Mouse (Mus musculus): Measurements from ENCODE around the gene Rhbdl1. TPM values are rescaled to one million over a fixed set of nuclear protein-coding genes. Genes with fewer than 3 reads are reported as not detected.

Gene Rhbdl1
- total RNA-seq, 2 experiments from 2014 or later: 11.9 to 14.6 TPM

- DNase-seq: no peak
These were observed 2.5 kb upstream of the Rhbdl1 start for GRCm38 (mm10) chr17:25839455-25840235.

- no peak for DNase-seq
These were observed 1.8 kb upstream of the Rhbdl1 start for GRCm38 (mm10) chr17:25838904-25839303.

DNA sequence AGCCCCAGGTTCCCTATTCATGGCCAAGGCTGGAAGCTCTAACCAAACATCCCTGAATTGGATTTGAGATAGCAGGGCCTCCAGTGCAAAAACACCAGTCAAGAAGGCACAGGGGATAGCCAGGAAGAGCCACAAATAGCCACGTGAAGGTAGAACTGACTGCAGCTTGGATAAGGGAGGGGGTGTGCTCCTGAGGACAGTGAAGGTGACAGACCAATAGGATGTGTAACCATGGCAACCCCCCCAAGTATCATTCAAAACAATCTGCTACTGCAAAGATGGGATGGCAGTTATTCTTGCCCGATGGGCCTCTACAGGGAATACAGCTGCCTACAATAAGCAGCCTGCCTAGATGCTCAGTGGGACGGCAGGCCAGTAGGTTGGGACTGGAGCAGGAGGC, 438 bp upstream of the Rhbdl1 start:
- DNase-seq: no peak

GRCm38 (mm10) chr17:25836397-25837075, 559 bp downstream of the Rhbdl1 start:
- peak; percentile 59 for DNase-seq

DNA sequence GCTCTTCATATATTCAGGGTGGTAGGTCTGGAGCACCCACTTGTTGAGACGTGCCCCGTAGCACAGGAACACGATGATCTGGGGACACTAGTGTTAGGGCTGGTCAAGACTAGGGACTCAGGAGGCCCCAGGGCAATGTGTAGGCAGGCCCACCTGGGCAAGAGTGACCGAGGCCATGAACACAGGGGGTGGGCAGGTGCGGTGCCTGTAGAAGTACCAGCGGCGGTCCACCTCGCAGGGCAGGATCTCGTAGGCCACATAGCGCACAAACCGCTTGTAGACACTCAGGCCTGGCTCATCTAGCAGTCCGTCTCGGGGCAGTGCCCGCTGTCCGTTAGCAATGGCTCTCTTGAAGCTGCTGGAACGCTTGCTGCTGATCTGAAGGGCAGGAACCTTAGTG, 1.3 kb downstream of the Rhbdl1 start:
- DNase-seq: peak; percentile 37

DNA sequence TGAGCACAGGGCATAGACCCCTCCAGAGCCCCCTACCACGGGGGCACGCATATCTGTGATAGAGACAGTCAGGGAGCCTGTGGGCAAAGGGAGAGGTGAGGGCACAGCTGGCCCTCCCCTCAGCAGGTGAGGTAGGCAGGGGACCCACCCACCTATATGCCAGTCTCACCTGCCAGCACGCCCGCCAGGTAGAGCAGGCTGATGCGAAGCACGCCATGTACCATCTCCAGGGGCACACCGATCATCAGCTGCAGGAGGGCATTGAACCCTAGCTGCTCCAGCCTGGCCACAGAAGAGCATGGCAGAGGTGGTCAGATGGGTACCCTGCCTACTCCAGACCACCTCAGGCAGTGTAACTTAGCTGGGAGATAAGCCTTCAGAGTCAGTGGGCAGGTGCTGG, 1.8 kb downstream of the Rhbdl1 start:
- no peak for DNase-seq

DNA sequence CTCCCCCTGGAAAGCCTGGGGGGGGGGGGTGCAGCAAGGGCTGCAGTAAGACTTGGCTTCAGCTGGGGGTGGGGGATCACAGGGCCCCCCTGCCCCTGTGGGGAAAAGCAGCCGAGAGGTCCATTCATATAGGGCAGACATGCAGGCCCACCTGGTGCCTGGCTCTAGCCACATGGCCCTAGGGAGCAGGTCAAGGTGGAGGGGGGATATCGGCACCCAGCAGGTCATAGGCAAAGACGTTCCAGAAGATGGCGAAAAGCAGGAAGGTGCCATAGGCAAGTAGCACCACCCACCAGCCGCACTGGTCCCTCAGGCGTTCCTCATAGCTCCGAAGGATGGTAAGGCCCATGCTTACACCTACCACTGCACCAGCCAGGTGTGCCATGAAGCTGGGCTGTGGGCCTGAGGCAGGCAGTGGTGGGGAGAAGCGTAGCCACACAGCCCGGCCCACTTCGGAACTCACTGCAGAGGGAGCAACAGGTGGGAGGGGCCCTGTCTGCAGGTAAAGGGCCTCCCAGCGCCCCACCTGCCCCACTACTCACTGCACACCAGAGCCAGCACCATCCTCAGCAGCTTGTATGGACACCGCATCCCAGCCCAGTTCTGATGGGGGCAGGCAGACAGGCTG, 2.4 kb downstream of the Rhbdl1 start:
- DNase-seq: no peak

DNA sequence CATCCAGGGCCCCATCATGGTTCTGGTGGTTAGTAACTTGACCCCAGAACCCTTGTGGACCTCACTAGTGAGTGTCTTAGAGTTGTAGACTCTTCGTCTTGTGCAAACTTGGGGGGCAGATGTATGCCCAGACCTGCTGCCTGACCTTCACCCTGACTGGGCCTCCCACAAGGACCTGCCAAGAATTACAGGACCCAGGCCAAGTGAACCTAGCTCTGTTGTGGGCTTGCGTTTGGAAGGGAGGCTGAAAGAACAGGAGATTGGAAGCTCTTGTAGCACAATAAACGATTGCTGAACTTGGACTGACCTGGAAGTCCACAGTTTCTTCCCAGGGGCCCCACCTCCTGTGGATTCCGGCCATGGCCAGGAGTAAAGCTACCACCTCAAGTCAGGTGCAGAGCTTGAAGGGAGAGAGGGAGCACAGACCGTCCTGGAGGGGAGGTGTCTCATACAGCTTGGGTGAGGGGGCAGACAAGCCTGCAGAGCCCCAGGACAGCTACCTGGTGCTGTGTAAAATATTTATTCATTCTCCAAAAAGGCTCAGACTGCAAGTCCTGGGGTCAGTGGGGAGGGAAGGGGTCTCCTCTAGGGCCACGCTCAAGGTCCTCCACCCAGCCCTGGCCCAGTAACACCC, 3.0 kb downstream of the Rhbdl1 start:
- peak; percentile 64 for DNase-seq

- DNase-seq: peak; percentile 95
These were observed 3.8 kb downstream of the Rhbdl1 start, which contains the start of gene Stub1 for GRCm38 (mm10) chr17:25833291-25833663. Stub1 (minus strand) TSS chr17:25833404.

DNA sequence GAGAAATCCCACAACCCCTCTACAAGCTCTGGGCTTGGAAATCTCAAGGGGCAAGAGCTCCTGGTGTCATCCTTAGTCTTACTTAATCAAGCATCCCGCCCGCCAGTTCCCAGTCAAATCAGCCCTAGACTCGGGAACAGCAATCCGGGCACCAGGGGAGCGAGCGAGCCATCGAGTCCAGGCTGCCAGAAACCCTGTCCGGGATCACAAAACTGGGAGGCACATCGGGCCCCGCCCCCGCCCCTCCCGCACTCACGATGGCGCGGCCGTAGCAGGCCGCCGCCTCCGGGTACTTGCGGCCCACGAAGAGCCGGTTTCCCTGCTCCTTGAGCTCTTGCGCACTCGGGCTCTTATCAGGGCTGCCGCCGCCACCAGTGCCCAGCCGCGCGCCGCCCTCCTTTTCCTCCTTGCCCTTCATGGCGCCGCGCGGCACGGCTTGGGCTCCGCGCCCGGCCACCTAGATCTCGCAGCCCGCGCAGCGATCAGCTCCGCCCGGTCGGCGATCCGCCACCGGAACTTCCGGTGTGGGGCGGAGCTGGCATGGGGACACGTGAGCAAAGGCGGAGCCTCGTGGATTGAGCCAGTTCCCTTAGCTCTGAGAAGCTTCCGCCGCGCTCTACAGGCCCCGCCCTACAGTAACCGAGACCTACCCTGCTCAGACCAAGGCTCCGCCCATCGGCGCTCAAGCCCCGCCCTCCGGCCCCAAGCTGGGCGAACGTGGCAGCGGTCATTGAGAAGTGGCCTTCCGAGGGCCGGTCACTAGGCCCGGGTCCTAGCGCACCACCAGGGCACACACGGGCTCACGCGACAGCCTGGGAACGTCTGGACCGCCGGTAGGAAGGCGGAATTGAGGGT, 4.4 kb downstream of the Rhbdl1 start:
- peak; percentile 100 for DNase-seq

DNA sequence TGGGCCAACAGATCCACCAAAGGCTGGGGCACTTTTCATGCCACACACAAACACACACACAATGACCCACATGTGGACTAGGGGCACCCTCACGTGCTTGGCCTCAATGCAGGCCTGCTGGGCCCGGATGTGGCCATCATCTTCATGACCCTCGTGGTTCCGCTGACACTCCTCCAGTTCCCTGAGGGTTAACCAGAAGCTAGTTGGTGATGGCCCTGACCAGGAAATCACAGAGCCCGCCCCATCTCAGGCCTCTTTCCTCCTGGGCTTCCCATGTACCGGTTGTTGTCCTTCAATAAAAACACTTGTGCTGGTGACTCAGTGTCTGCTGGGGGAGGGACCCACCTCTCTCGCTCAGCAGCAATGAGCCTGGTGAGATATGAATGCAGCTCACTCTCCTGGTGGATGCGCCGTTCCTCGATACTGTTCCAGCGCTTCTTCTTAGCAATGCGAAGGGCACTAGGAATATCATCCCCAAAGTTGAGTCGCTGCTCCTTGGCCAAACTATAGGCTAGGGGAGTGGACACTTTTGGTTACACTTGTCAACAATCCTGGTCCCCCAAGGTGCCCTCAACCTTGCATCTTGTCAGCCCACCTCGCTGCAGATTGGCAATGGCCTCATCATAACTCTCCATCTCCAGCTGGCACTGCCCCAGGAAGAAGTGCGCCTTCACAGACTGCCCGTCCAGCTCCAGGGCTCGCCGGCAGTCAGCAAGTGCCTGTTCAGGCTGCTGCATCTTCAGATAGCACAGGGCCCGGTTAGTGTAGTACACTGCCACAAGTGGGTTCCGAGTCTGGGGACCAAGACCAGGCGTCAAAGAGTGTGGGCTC, 5.4 kb downstream of the Rhbdl1 start:
- peak; percentile 69 for DNase-seq

GRCm38 (mm10) chr17:25830806-25831431, 6.2 kb downstream of the Rhbdl1 start:
- DNase-seq: no peak

DNA sequence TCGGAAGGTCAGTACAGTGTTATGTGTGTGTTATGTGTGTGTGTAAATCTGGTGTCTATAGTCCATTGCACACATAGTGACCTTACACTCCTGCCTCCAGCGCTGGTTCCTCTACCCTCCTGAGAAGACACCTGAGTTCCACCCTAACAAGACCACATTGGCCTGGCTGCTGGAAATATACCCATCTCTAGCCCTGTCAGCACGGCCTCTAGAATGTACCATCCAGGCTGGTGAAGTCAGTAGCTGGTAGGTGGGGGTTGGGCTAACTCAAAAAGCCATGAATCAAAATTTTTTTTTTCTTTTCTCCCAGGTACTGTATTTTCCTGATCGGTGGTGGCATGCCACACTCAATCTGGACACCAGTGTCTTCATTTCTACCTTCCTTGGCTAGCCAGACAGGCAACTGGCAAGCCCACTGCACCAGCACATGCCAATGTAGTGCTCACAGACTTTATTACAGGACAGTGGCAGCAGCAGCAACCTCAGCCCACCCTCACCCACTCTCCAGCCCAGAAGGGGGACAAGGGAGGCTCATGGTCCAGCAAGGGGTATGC, 6.8 kb downstream of the Rhbdl1 start:
- no peak for DNase-seq

DNA sequence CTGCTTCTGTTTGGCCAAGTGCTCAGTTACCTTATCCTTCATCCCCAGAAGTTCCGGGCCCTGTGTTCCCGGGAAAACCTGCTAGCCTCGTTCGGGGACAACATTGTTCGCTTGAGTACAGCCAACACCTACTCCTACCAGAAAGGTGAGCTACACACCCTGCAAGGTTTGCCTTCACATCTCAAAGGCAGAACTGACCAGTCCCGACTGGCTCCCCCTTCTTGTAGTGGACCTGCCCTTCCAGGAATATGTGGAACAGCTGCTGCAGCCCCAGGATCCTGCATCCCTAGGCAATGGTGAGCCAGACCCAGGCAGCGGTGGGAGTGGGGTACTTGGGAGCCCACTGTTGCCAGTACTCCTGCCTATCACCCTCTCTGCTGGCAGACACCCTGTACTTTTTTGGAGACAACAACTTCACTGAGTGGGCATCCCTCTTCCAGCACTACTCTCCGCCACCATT, 7.5 kb downstream of the Rhbdl1 start:
- no peak for DNase-seq

DNA sequence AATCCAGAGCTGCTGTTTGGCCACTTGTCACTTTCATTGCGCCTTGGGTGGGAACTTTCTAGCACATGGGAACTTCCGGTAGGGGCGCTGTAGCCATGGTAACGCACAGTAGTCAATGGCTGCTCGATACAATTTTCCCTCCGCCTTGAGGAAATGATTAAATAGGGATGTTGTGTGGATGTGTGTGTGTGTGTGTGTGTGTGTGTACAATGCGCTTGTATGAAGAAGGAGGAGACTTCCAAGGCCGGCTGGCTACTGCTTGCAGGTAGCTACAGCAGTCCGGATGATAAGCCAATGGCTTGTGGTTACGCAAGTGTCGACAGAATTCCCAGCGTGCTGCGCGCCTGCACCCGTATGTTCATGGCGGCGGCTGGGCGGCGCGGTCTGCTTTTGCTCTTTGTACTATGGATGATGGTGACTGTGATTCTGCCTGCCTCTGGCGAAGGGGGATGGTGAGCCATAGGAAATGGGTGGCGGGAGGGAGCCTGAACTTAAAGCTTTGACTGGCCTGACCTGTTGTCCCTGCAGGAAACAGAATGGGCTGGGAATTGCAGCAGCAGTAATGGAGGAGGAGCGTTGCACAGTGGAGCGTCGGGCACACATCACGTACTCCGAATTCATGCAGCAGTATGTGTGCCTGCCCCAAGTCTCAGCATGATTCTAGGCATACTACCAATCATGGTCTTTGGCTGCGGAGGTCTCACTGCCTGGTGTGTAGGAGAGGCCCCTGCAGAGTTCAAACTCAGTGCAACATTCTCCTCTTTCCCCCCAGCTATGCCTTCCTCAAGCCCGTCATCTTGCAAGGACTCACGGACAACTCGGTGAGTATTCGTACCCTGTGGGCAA, 8.2 kb downstream of the Rhbdl1 start, which contains the start of gene Jmjd8:
Jmjd8 (plus strand) TSS at position 156 of the 846 bp plus-strand sequence.
- DNase-seq: peak; percentile 87

GRCm38 (mm10) chr17:25828223-25828594, 8.9 kb downstream of the Rhbdl1 start:
- no peak for DNase-seq

GRCm38 (mm10) chr17:25827546-25828222, 9.4 kb downstream of the Rhbdl1 start:
- no peak for DNase-seq

- no peak for DNase-seq
These were observed 10.1 kb downstream of the Rhbdl1 start for GRCm38 (mm10) chr17:25827011-25827410.
